Mouse (Mus musculus): ENCODE results near the gene Ypel2.

The Ypel2 gene

GRCm38 (mm10) chr11:86895567-86895966 is 97.9 kb downstream of the Ypel2 start:
- DNase-seq (ENCODE audit: low spot score): no peak

DNA sequence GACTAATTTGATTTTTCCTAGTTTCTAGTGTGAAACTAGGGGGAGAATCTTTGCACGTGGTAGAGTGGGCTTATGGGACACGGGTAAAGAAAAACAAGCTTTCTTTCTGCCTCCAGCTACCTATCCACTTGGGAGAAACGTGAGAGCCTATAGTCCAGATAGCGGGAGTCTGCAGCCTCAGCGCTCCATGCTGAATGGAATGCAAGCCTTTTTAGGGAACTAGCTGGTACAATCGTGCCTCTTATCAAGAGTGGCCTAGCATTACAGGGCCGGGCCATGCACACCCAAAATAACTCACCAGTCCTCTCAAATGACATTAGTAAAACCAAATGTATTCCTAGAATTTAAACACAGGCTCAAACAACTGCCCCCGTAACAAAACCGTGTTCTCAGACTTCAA is 98.4 kb downstream of the Ypel2 start:
- DNase-seq (ENCODE audit: low spot score): no peak

DNA sequence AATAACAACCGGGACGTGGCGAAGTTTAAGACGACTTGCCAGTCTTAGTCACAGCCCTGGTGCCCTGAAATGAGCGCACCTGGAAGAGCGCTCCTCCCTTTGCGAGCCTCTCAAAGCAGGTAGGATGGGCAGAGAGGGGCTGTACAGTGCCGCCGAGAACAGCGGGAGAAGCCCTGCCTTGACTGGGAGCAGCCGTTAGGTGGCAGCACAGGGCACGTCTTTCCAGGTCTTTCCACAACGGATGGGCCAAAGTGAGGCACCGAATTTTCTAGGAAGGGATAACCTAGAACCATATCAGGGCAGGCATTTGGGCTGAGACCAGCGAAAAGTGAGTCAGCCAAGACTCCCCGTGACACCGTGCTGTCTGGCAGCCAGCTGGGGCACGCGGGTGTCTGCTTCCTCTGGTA is 99.3 kb downstream of the Ypel2 start:
- peak; percentile 71 for DNase-seq (ENCODE audit: low spot score)

GRCm38 (mm10) chr11:86892996-86893670 is 100.4 kb downstream of the Ypel2 start:
- DNase-seq (ENCODE audit: low spot score): no peak
